Mouse (Mus musculus): ENCODE data around the gene Angptl1. TPM values are rescaled to one million over a fixed set of nuclear protein-coding genes. Genes with fewer than 3 reads are reported as not detected.

The Angptl1 gene
- polyA plus RNA-seq, 1 experiment from 2014 or later: 0.69 TPM

Other genes with a start within 250 kb of the Angptl1 start
- 4.4 and 4.6 TPM in 2 replicates for gene Tor3a, start 164.2 kb upstream of the Angptl1 start, polyA plus RNA-seq (2015; fragmentation: Nextera tagmentation; extraction: Ambion mirVana)
- 9.2 and 9.3 TPM in 2 replicates for gene Fam20b, start 119.5 kb upstream of the Angptl1 start, polyA plus RNA-seq (2015; fragmentation: Nextera tagmentation; extraction: Ambion mirVana)
- gene Ralgps2, start 101.1 kb downstream of the Angptl1 start, polyA plus RNA-seq (2015; fragmentation: Nextera tagmentation; extraction: Ambion mirVana): 12.1 and 14.7 TPM in 2 replicates